Mouse (Mus musculus) liver, embryonic 14.5 days (tissue): ENCODE measurements around the gene Lamb3.

ENCODE experiments used
- CTCF ChIP-seq: IDR thresholded peaks from 2 replicates; pipeline ENCODE4 v1.5.1; 2016; ENCODE audit warnings: antibody characterized with exemption, low read depth, control low read depth
- EP300 ChIP-seq: IDR thresholded peaks from 2 replicates; pipeline ENCODE4 v1.6.1; 2016; ENCODE audit warnings: antibody characterized with exemption, low read depth

GRCm38 (mm10) chr1:193359199-193359598, 151.7 kb downstream of the Lamb3 start:
- TF ChIP-seq CTCF (no peak), EP300 (no peak)
